Comparison of ENCODE assay signal across 38 mouse cellular contexts in genomic region chr13:23934211-23934520, GRCm38 (mm10). TPM values are rescaled to one million over a fixed set of nuclear protein-coding genes. Genes with fewer than 3 reads are reported as not detected.
"Had no signal": no experiment of that assay in that cellular context is flagged by ENCODE, and none has a peak within 500 bp of the region (broad histone marks: within the 10 kb centered on the region; RNA-seq: fewer than 3 reads in every experiment).

Gene Hist1h2aa, plus strand, starts transcription at chr13:23934462.

- DNase-seq: gastrocnemius, adult 2 months; gastrocnemius, postnatal 10 days; gastrocnemius, postnatal 25 days; heart, adult 2 months; heart, postnatal 10 days; heart, postnatal 4 days; kidney, adult 18-20 months; kidney, adult 8-10 months; kidney, postnatal 10 days; kidney, postnatal 25 days; kidney, postnatal 4 days; left cerebral cortex, postnatal 4 days had no signal

- H3K9me3 ChIP-seq: hindbrain, embryonic 10.5 days; hindbrain, embryonic 12.5 days; intestine, embryonic 15.5 days; limb, embryonic 13.5 days; limb, embryonic 15.5 days; liver, embryonic 12.5 days had no signal

- H3K9ac ChIP-seq: heart, embryonic 12.5 days; hindbrain, embryonic 12.5 days; intestine, embryonic 15.5 days; limb, embryonic 13.5 days; limb, embryonic 15.5 days; liver, embryonic 12.5 days; liver, embryonic 14.5 days had no signal

- H3K36me3 ChIP-seq: heart, embryonic 12.5 days; hindbrain, embryonic 10.5 days; hindbrain, embryonic 12.5 days; intestine, embryonic 15.5 days; limb, embryonic 13.5 days; limb, embryonic 15.5 days; liver, embryonic 12.5 days had no signal

- H3K4me2 ChIP-seq: heart, embryonic 12.5 days; hindbrain, embryonic 12.5 days; intestine, embryonic 15.5 days; limb, embryonic 13.5 days; limb, embryonic 15.5 days; liver, embryonic 12.5 days had no signal

- H3K27ac ChIP-seq: gastrocnemius, adult 2 months; heart, adult 2 months; hindbrain, embryonic 10.5 days; hindbrain, embryonic 12.5 days; intestine, embryonic 15.5 days; layer of hippocampus, adult 2 months; left cerebral cortex, adult 2 months; limb, embryonic 13.5 days; limb, embryonic 15.5 days; liver, embryonic 12.5 days; liver, embryonic 14.5 days had no signal

- ATAC-seq: hindbrain, embryonic 16.5 days; inflammation-experienced regulatory T-cells, adult 6 months; intestine, embryonic 15.5 days; intestine, postnatal 0 days; liver, embryonic 12.5 days had no signal

- H3K4me1 ChIP-seq: heart, embryonic 12.5 days; hindbrain, embryonic 12.5 days; intestine, embryonic 15.5 days; liver, embryonic 12.5 days had no signal

- H3K4me3 ChIP-seq: gastrocnemius, adult 2 months; heart, adult 2 months; heart, embryonic 12.5 days; hindbrain, embryonic 10.5 days; hindbrain, embryonic 12.5 days; intestine, embryonic 15.5 days; layer of hippocampus, adult 2 months; left cerebral cortex, adult 2 months; limb, embryonic 13.5 days; limb, embryonic 15.5 days; liver, embryonic 12.5 days had no signal

- H3K27me3 ChIP-seq: heart, embryonic 12.5 days; hindbrain, embryonic 12.5 days; intestine, embryonic 15.5 days; limb, embryonic 13.5 days; limb, embryonic 15.5 days; liver, embryonic 12.5 days had no signal

RNA-seq across cellular contexts. Expression of gene Hist1h2aa, which starts in this region (rescaled TPM):
- total RNA-seq: gastrocnemius, adult 2 months; gastrocnemius, postnatal 10 days; gastrocnemius, postnatal 25 days; gastrocnemius, postnatal 4 days; granulocyte monocyte progenitor cell, adult 5-6 weeks; heart, adult 2 months; heart, postnatal 10 days; heart, postnatal 25 days; heart, postnatal 4 days; layer of hippocampus, adult 2 months; layer of hippocampus, postnatal 10 days; layer of hippocampus, postnatal 25 days; left cerebral cortex, adult 2 months; left cerebral cortex, postnatal 14 days; left cerebral cortex, postnatal 4 days; liver, adult 2 months had no signal
- polyA plus RNA-seq: heart, adult 2 months; heart, embryonic 12.5 days; heart, embryonic 14.5 days; heart, embryonic 16.5 days; hindbrain, embryonic 10.5 days; hindbrain, embryonic 12.5 days; hindbrain, embryonic 16.5 days; inflammation-experienced regulatory T-cells, adult 6 months; intestine, embryonic 15.5 days; intestine, postnatal 0 days; kidney, embryonic 14.5 days; kidney, embryonic 16.5 days; limb, embryonic 11.5 days; limb, embryonic 13.5 days; limb, embryonic 15.5 days; liver, adult 2 months; liver, embryonic 12.5 days; liver, embryonic 14.5 days; liver, embryonic 16.5 days had no signal
